Mouse (Mus musculus) brain, embryonic 14.5 days (tissue): ENCODE data around the gene Ldlrad3.
A peak's percentile ranks its signal among the peaks of the same experiment; 100 is the strongest.

ENCODE experiments used
- CTCF ChIP-seq: fragments of 200-500 bp; IDR thresholded peaks from 2 replicates; pipeline ENCODE4 v1.5.1; 2012; ENCODE audit warnings: inconsistent platforms, mild to moderate bottlenecking, moderate library complexity, borderline replicate concordance; ENCODE audit not compliant: insufficient read depth, insufficient read length; ENCODE audit errors: extremely low read depth
- POLR2A ChIP-seq: fragments of 200-500 bp; IDR thresholded peaks from 2 replicates; pipeline ENCODE4 v1.6.1; 2012; ENCODE audit warnings: mild to moderate bottlenecking, inconsistent platforms, borderline replicate concordance; ENCODE audit not compliant: poor library complexity, insufficient read depth, insufficient read length, severe bottlenecking; ENCODE audit errors: extremely low read depth

GRCm38 (mm10) chr2:102032713-102033343 is 153.4 kb downstream of the Ldlrad3 start:
- TF ChIP-seq POLR2A: no peak
- TF ChIP-seq CTCF: peak; percentile 33; the same call in 1 of the 2 replicates
